Mouse (Mus musculus) intestine, embryonic 14.5 days (tissue): ENCODE measurements around the gene Jpt1. TPM values are rescaled to one million over a fixed set of nuclear protein-coding genes. Genes with fewer than 3 reads are reported as not detected.

Experiments used
- ATAC-seq: fragments of 200-750 bp; cut with Nextera tagmentation; replicated peaks from 2 replicates; pipeline ENCODE4 v1.8.0; 2017; ENCODE audit warnings: low read depth, moderate number of reproducible peaks, moderate TSS enrichment, moderate library complexity; ENCODE audit not compliant: low FRiP score, low TSS enrichment
- DNase-seq: peaks from one replicate; pipeline ENCODE4 v3.0.0-alpha.2; 2018; ENCODE audit warnings: low spot score
- H3K27ac ChIP-seq: fragments of 300-500 bp; sonication (generic); 2 replicates; pipeline ENCODE4 v1.5.1; 2014; ENCODE audit warnings: low read depth, mild to moderate bottlenecking, control low read depth
- H3K27me3 ChIP-seq: fragments of 300-500 bp; sonication (generic); replicated peaks from 2 replicates; pipeline ENCODE4 v1.6.1; 2014; ENCODE audit warnings: low read length, control low read depth; ENCODE audit not compliant: control insufficient read depth, insufficient read depth
- H3K36me3 ChIP-seq: fragments of 300-500 bp; sonication (generic); 2 replicates; pipeline ENCODE4 v1.6.1; 2014; ENCODE audit warnings: low read length, control low read depth; ENCODE audit not compliant: control insufficient read depth, insufficient read depth
- H3K4me1 ChIP-seq: fragments of 300-500 bp; sonication (generic); replicated peaks from 2 replicates; pipeline ENCODE4 v1.6.1; 2014; ENCODE audit warnings: low read length, control low read depth, mixed read lengths; ENCODE audit not compliant: control insufficient read depth, insufficient read depth
- H3K4me2 ChIP-seq: fragments of 300-500 bp; sonication (generic); 2 replicates; pipeline ENCODE4 v1.6.1; 2014; ENCODE audit warnings: low read length
- H3K4me3 ChIP-seq: fragments of 300-500 bp; sonication (generic); 2 replicates; pipeline ENCODE4 v1.5.1; 2014; ENCODE audit warnings: low read depth, low read length, control low read depth, mixed read lengths
- H3K9ac ChIP-seq: fragments of 300-500 bp; sonication (generic); 2 replicates; pipeline ENCODE4 v1.6.1; 2014; ENCODE audit warnings: mild to moderate bottlenecking, low read length
- H3K9me3 ChIP-seq: fragments of 300-500 bp; sonication (generic); 2 replicates; pipeline ENCODE4 v1.6.1; 2016; ENCODE audit warnings: low read length, control low read depth; ENCODE audit not compliant: control insufficient read depth
- WGBS: fragments of 180-500 bp; shearing (Covaris S2); extraction: QIAGEN DNeasy Blood & Tissue Kit; methylation state at CpG from one replicate; pipeline ENCODE4 v1.1.7; 2014; 5-methylcytosine and 5-hydroxymethylcytosine counted together
- polyA plus RNA-seq: library from polyadenylated mRNA; unstranded; fragments of >200 nt; fragmentation: Nextera tagmentation; extraction: Ambion mirVana; gene quantifications from 2 replicates; pipeline ENCODE4 v1.2.1, GENCODE M21; 2014

Gene Jpt1
- 573 and 633 TPM in 2 replicates for polyA plus RNA-seq

DNA sequence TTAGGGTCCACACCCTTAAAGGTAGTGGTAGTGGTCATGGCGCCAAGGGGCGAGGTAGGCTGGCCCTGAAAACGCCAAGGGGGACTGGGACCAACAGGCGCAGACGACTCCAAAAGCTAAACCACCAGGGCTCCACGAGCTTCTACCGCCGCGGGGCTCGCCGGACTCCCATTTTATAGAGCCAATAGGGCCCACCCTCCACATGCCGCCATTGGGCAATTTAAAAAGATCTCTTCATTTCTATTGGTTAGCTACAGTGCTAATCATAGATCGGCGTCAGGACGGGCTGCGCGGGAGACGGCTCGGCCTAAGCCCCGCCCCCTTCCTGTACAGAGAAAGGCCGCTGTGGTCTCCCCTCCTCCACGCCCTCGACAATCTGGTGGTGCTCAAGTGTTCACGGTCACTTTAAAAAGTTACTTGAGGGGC lies at the start of gene Jpt1:
Gene Jpt1 (minus strand): TSS at position 150 of the 426 bp plus-strand sequence.
- H3K36me3 ChIP-seq, result no peaks in the 10 kb centered on the region
- peaks cover 35% of the 10 kb centered on the region for H3K4me1 ChIP-seq
- peak within 1 kb of the TSS; percentile 85 for H3K27ac ChIP-seq
- ATAC-seq, result peak; percentile 95
- H3K4me2 ChIP-seq, result peak within 1 kb of the TSS; percentile 92
- WGBS, result 0% methylated on average over 24 of the region's 24 CpGs
- H3K9me3 ChIP-seq, result no peaks in the 10 kb centered on the region
- H3K4me3 ChIP-seq, result peak within 1 kb of the TSS; percentile 96
- peak within 1 kb of the TSS; percentile 98 for H3K9ac ChIP-seq
- no peaks in the 10 kb centered on the region for H3K27me3 ChIP-seq
- DNase-seq, result peak; percentile 98

DNA sequence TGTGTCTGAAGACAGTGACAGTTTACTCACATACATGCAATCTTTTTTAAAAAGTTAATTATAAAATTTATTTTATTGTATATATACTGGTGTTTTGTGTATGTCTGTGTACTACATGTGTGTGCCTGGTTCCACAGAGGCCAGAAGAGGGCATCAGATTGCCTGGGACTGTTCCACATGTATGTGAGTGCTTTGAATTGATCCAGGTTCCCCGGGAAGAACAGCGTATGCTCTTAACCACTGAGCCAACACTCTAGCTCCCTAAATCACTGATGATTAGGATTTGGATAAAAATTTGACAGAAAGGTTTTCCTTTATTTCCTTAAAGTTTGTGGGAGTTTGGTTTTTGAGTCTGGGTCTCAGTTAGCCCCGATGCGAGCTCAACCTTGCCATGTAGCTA lies 49.2 kb upstream of the Jpt1 start:
- Histone ChIP-seq H3K4me1 (peaks cover 7% of the 10 kb centered on the region), H3K27ac (peak overlapping the region; percentile 86), H3K4me3 (peak overlapping the region; percentile 92), H3K4me2 (peak overlapping the region; percentile 69), H3K27me3 (no peaks in the 10 kb centered on the region), H3K36me3 (peaks cover 21% of the 10 kb centered on the region), H3K9me3 (no peaks in the 10 kb centered on the region), H3K9ac (peak overlapping the region; percentile 76; the same call in 1 of the 2 replicates)
- DNase-seq (peak; percentile 58), ATAC-seq (no peak; the same call in 1 of the 2 replicates)
- WGBS, result 41% methylated on average over 4 of the region's 4 CpGs

- no peaks in the 10 kb centered on the region for H3K9me3 ChIP-seq
- ATAC-seq (no peak), DNase-seq (no peak)
- no peaks in the 10 kb centered on the region for H3K27me3 ChIP-seq
- H3K4me2 ChIP-seq, result no peak overlapping the region
- H3K36me3 ChIP-seq, result no peaks in the 10 kb centered on the region
- no peak overlapping the region for H3K4me3 ChIP-seq
- H3K4me1 ChIP-seq, result no peaks in the 10 kb centered on the region
- no peak overlapping the region for H3K9ac ChIP-seq
- no peak overlapping the region for H3K27ac ChIP-seq
- 76% methylated on average over 17 of the region's 17 CpGs for WGBS
These were observed 41.5 kb upstream of the Jpt1 start for GRCm38 (mm10) chr11:115555717-115556116.

DNA sequence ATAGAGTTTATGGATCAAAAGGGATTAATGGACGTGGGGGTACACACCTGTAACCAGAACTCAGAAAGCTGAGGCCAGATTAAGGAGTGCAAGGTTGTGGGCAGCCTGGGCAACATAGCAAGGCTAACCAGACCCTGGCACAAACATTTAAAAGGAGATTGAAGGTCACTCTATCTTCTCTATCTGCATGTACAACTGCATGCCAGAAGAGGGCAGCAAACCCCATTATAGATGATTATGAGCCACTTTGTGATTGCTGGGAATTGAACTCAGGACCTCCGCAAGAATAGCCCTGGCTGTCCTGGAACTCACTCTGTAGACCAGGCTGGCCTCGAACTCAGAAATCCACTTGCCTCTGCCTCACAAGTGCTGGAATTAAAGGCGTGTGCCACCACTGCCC lies 38.6 kb upstream of the Jpt1 start:
- ATAC-seq (no peak), DNase-seq (no peak)
- no peaks in the 10 kb centered on the region for H3K27me3 ChIP-seq
- no peak overlapping the region for H3K4me3 ChIP-seq
- 62% methylated on average over 4 of the region's 4 CpGs for WGBS
- H3K9ac ChIP-seq, result no peak overlapping the region
- no peaks in the 10 kb centered on the region for H3K9me3 ChIP-seq
- no peak overlapping the region for H3K4me2 ChIP-seq
- H3K27ac ChIP-seq, result no peak overlapping the region
- H3K36me3 ChIP-seq, result no peaks in the 10 kb centered on the region
- H3K4me1 ChIP-seq, result no peaks in the 10 kb centered on the region

- DNase-seq, result no peak
- WGBS, result 72% methylated on average over 4 of the region's 4 CpGs
- no peak overlapping the region for H3K27ac ChIP-seq
- no peak overlapping the region for H3K4me3 ChIP-seq
- H3K9me3 ChIP-seq, result no peaks in the 10 kb centered on the region
- no peaks in the 10 kb centered on the region for H3K4me1 ChIP-seq
- H3K4me2 ChIP-seq, result no peak overlapping the region
- no peaks in the 10 kb centered on the region for H3K36me3 ChIP-seq
- ATAC-seq, result no peak
- H3K9ac ChIP-seq, result no peak overlapping the region
- no peaks in the 10 kb centered on the region for H3K27me3 ChIP-seq
These were observed 29.4 kb upstream of the Jpt1 start for GRCm38 (mm10) chr11:115543571-115543970.

- H3K4me2 ChIP-seq, result no peak overlapping the region
- no peak overlapping the region for H3K4me3 ChIP-seq
- no peak overlapping the region for H3K27ac ChIP-seq
- WGBS, result 59% methylated on average over 2 of the region's 2 CpGs
- H3K36me3 ChIP-seq, result peaks cover 15% of the 10 kb centered on the region
- H3K9ac ChIP-seq, result no peak overlapping the region
- H3K9me3 ChIP-seq, result no peaks in the 10 kb centered on the region
- H3K4me1 ChIP-seq, result peaks cover 8% of the 10 kb centered on the region; the same call in 1 of the 2 replicates
- DNase-seq, result no peak
- H3K27me3 ChIP-seq, result no peaks in the 10 kb centered on the region
- no peak for ATAC-seq
These were observed 23.9 kb upstream of the Jpt1 start for GRCm38 (mm10) chr11:115538045-115538444.

DNA sequence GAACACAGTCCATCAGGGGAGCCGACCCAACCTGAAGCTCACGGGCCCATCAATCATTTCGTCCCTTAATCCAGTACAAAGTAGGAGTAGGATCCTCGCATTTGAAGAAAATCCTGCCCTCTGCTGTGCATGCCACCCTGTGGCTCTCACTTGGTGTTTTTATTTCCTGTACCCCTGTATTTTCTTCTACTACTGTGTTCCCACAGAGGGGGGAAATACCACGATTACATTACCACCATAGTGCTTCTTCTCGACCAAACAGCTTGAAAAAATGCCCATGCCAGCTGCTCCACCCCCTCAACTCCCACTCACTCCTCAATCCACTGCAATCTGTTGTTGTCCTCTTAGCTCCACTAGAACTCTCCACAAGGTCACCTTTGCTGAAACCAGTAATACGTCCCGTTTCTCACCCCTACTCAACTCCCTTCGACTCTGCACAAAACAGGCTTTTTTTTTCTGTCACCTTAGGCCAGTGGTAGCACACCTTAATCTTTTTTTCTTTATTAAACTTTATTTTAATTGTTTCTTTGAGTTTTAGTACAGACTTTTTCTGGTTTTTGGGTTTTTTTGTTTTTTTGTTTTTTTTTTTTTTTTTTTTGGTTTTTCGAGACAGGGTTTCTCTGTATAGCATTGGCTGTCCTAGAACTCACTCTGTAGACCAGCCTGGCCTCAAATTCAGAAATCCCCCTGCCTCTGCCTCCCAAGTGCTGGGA lies 22.8 kb upstream of the Jpt1 start:
- H3K27ac ChIP-seq, result peak overlapping the region; percentile 99
- no peaks in the 10 kb centered on the region for H3K27me3 ChIP-seq
- DNase-seq (peak; percentile 54), ATAC-seq (no peak)
- H3K4me2 ChIP-seq, result peak overlapping the region; percentile 48
- H3K9ac ChIP-seq, result no peak overlapping the region
- H3K4me1 ChIP-seq, result peaks cover 8% of the 10 kb centered on the region; the same call in 1 of the 2 replicates
- 83% methylated on average over 10 of the region's 10 CpGs for WGBS
- H3K9me3 ChIP-seq, result no peaks in the 10 kb centered on the region
- H3K36me3 ChIP-seq, result peaks cover 25% of the 10 kb centered on the region
- H3K4me3 ChIP-seq, result peak overlapping the region; percentile 97; the same call in 1 of the 2 replicates

DNA sequence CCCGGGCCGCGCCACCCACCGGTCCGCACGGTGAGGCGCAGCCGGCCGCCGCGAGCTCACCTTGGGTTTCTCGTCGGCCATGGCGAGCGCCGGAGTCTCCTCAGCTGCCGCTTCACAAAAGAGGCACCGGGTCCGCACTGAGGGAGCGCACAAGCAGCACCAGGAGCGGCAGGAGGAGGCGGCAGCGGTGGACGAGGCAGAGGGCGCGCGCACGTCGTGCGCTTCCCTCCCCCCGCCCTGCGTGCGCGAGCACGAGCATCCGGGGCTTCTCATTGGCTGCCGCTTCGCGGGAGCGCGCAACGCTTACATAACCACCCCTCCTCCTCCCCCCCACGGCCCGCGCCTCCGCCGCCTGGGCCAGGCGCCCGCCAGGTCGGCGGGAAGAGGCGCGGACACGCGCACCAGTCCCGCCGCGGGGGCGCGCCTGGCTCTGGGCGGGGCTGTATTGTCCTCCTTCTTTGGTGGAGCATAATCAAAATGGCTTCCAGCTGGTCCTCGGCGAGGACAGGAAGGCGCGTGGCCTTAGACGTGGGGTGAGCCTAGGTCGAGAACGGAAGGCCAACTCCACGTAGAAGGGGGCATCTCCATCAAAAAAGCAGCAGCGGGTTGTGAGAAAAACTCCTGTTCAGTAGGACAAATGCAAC lies 22.0 kb upstream of the Jpt1 start, which contains the start of gene Sumo2:
Gene Sumo2 (minus strand): TSS at position 239 of the 644 bp plus-strand sequence.
- ATAC-seq (peak; percentile 91), DNase-seq (peak; percentile 99)
- H3K4me2 ChIP-seq, result peak within 1 kb of the TSS; percentile 58
- no peaks in the 10 kb centered on the region for H3K9me3 ChIP-seq
- H3K4me3 ChIP-seq, result peak within 1 kb of the TSS; percentile 97
- H3K27ac ChIP-seq, result peak within 1 kb of the TSS; percentile 99
- WGBS, result 1% methylated on average over 55 of the region's 70 CpGs
- no peaks in the 10 kb centered on the region for H3K27me3 ChIP-seq
- H3K4me1 ChIP-seq, result peaks cover 8% of the 10 kb centered on the region; the same call in 1 of the 2 replicates
- peak within 1 kb of the TSS; percentile 99 for H3K9ac ChIP-seq
- peaks cover 33% of the 10 kb centered on the region for H3K36me3 ChIP-seq
